Comparison of ENCODE assay signal across 20 mouse cellular contexts in genomic region chr9:67546650-67547049, GRCm38 (mm10). TPM values are rescaled to one million over a fixed set of nuclear protein-coding genes. Genes with fewer than 3 reads are reported as not detected.
"Had no signal": no experiment of that assay in that cellular context is flagged by ENCODE, and none has a peak within 500 bp of the region (broad histone marks: within the 10 kb centered on the region; RNA-seq: fewer than 3 reads in every experiment).

No protein-coding gene starts in this region.

- H3K4me2 ChIP-seq: lung, embryonic 15.5 days; midbrain, embryonic 12.5 days; neural tube, embryonic 13.5 days; neural tube, embryonic 15.5 days had no signal

- DNase-seq: lung, adult 18-20 months; lung, postnatal 10 days; lung, postnatal 4 days; midbrain, embryonic 14.5 days; retina, postnatal 1 day; right cerebral cortex, adult 18-20 months; right cerebral cortex, postnatal 14 days; right cerebral cortex, postnatal 4 days; spleen, adult 18-20 months; thymus, adult 18-20 months; thymus, postnatal 14 days; thymus, postnatal 36 days had no signal

- H3K4me3 ChIP-seq: lung, embryonic 15.5 days; midbrain, embryonic 10.5 days; midbrain, embryonic 12.5 days; myocyte; neural tube, embryonic 13.5 days; neural tube, embryonic 15.5 days had no signal

- ATAC-seq: midbrain, embryonic 16.5 days had no signal

- H3K9ac ChIP-seq: lung, embryonic 15.5 days; midbrain, embryonic 12.5 days; neural tube, embryonic 13.5 days; neural tube, embryonic 15.5 days had no signal

- H3K9me3 ChIP-seq: lung, embryonic 15.5 days; midbrain, embryonic 10.5 days; midbrain, embryonic 12.5 days; neural tube, embryonic 13.5 days; neural tube, embryonic 15.5 days had no signal

- H3K27ac ChIP-seq: lung, embryonic 15.5 days; midbrain, embryonic 10.5 days; midbrain, embryonic 12.5 days; neural tube, embryonic 13.5 days; neural tube, embryonic 15.5 days had no signal

- H3K27me3 ChIP-seq: lung, embryonic 15.5 days; midbrain, embryonic 12.5 days; neural tube, embryonic 13.5 days; neural tube, embryonic 15.5 days had no signal

- H3K36me3 ChIP-seq: lung, embryonic 15.5 days; midbrain, embryonic 12.5 days; neural tube, embryonic 13.5 days; neural tube, embryonic 15.5 days had no signal

RNA-seq across cellular contexts. Expression of gene Tln2, which starts 12.9 kb away (rescaled TPM):
- total RNA-seq: megakaryocyte-erythroid progenitor cell, adult 5-6 weeks had no signal
